Comparison of ENCODE assay signal across 13 mouse cellular contexts in the genomic region with DNA sequence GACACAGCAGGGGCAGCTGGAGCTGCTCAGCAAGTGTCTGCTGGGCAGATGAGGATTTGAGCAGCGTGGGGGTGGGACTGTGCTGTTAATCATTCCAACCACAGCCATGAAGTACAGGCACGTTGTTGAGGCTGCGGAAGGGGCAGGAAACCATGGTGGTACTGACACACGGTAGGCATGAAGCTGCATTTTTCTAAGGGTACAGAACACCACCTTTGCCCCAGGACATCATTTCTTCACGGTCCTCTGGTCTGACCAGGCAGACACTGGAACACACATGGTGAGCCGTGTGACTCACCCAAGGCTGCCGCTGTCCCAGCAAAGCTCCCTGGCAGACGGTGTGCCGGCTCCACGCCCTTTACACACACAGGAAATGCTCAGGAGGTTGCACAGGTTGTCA. TPM values are rescaled to one million over a fixed set of nuclear protein-coding genes. Genes with fewer than 3 reads are reported as not detected.
DNase-seq lines count a peak whose midpoint lies in the region; ATAC-seq and TF ChIP-seq lines count a peak whose summit lies in the region.
"Had no signal": no experiment of that assay in that cellular context is flagged by ENCODE, and none has a peak within 500 bp of the region (broad histone marks: within the 10 kb centered on the region; RNA-seq: fewer than 3 reads in every experiment).

No protein-coding gene starts in this region.

- H3K27ac ChIP-seq in gastrocnemius, adult 2 months = no peak overlapping the region
- H3K27ac ChIP-seq: layer of hippocampus, adult 2 months; midbrain, embryonic 10.5 days had no signal

- H3K4me3 ChIP-seq in gastrocnemius, adult 2 months = no peak overlapping the region
- H3K4me3 ChIP-seq: layer of hippocampus, adult 2 months; midbrain, embryonic 10.5 days had no signal

- no peak for TF ChIP-seq CTCF in gastrocnemius, adult 2 months (IDR thresholded peaks at IDR 0.05)

- ATAC-seq in megakaryocyte progenitor cell, adult 5-6 weeks (replicated peaks; ENCODE audit: poor library complexity) = peak; percentile 68

- intact Hi-C loops in gastrocnemius, adult 2 months (cut with DNase I) = no loop called here

- DNase-seq in adrenal gland, adult 2 months = peak; percentile 38
- DNase-seq in adrenal gland, adult 8-10 months = no peak
- peak; percentile 27 for DNase-seq in adrenal gland, postnatal 25 days
- DNase-seq in kidney, adult 8-10 months = peak; percentile 35 to 37
- no peak for DNase-seq in gastrocnemius, adult 2 months
- no peak for DNase-seq in retina, postnatal 1 day
- DNase-seq in cerebellum, postnatal 25 days = no peak
- DNase-seq: cerebellum, postnatal 14 days; heart, postnatal 36 days; lung, adult 2 months had no signal

RNA-seq across cellular contexts. Expression of a gene that starts 56.4 kb away (rescaled TPM):
- 1 to 10 TPM; 2.8 to 3.9 TPM for total RNA-seq in adrenal gland, adult 2 months (2021)
- polyA plus RNA-seq in adrenal gland, adult 2 months (2012; rRNA removed) = 1.7 and 2.1 TPM in 2 replicates
- total RNA-seq in adrenal gland, adult 8-10 months (2022) = 1 to 10 TPM; 3.1 to 9.0 (median 5.0) TPM
- 1.9 and 3.6 TPM in 2 replicates for total RNA-seq in adrenal gland, postnatal 25 days (2021)
- 99.4 and 106 TPM in 2 replicates for total RNA-seq in megakaryocyte progenitor cell, adult 5-6 weeks (2015)
- 246 and 253 TPM in 2 replicates for total RNA-seq in megakaryocyte progenitor cell, adult 5-6 weeks (2017)
- total RNA-seq in gastrocnemius, adult 2 months (2021) = under 1 TPM; 0.53 to 0.54 TPM

Comparison
In these comparisons a context has a peak if more than half of its experiments do, and no peak if none do; other contexts are left out.
1. DNase-seq: peak in adrenal gland, adult 2 months (single experiment), adrenal gland, postnatal 25 days (single experiment) and kidney, adult 8-10 months (2 of 2); none in adrenal gland, adult 8-10 months (single experiment), gastrocnemius, adult 2 months (single experiment), retina, postnatal 1 day (single experiment) and cerebellum, postnatal 25 days (0 of 2).
2. RNA of a gene that starts 56.4 kb away (total RNA-seq): 99.4 to 253 TPM in megakaryocyte progenitor cell, adult 5-6 weeks; 3.1 to 9.0 TPM in adrenal gland, adult 8-10 months, 2.8 to 3.9 TPM in adrenal gland, adult 2 months, 1.9 to 3.6 TPM in adrenal gland, postnatal 25 days and 0.53 to 0.54 TPM in gastrocnemius, adult 2 months; every median in the first group is over 10 times any median in the second.